Mouse (Mus musculus) c-Kit-positive CD71-negative TER-119-negative erythroid progenitor cells, embryonic 14.5 days (primary cell): ENCODE results near the gene Aoc1.

ENCODE experiments used
- DNase-seq: peaks from one replicate; pipeline ENCODE4 v3.0.0-alpha.2; 2013; ENCODE audit warnings: low read depth

Aoc1 gene

DNA sequence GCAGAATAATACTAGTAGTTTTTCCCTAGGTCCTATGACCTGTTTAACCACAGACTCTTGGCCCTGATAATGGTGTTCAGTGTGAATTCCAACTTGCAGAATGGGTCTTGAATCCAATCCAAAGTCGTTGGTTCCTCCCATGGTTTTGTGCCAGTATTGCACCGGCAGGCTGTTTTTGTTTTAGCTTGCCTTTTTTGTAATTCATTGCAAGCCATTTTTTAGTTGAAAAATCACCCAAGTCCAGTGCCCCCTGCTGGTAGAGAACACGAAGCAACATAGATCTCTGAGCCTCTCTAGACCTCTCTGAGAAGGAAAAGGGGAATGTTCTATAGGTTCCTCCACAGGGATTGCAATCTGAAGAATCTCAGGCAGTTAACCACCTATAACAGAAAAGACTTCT lies 39.3 kb downstream of the Aoc1 start:
- peak; percentile 13 for DNase-seq

GRCm38 (mm10) chr6:48913587-48913986 lies 40.9 kb downstream of the Aoc1 start:
- DNase-seq = no peak

- no peak for DNase-seq
Measured at GRCm38 (mm10) chr6:48929595-48929994, 56.9 kb downstream of the Aoc1 start, which contains the start of gene 1600015I10Rik. TSS of gene 1600015I10Rik (plus strand) at chr6:48929895.

DNA sequence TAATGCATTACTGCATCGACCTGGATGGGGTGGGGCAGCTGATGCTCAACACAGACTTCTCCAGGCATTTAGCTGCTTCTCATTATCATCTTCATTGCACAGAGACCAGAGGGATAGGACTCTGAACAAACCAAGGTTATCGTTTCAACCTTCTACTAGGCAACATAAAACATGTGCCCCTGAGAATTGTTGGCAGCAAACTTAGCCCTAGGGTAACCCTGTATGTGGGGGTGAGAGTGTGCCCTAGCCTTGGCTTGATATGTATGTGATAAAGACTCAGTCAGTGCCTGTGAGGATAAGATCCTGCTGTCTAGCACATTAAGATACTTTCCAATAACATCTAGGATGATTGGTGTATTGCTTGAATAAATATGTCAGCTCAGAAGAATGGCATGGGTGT lies 76.9 kb downstream of the Aoc1 start:
- no peak for DNase-seq

DNA sequence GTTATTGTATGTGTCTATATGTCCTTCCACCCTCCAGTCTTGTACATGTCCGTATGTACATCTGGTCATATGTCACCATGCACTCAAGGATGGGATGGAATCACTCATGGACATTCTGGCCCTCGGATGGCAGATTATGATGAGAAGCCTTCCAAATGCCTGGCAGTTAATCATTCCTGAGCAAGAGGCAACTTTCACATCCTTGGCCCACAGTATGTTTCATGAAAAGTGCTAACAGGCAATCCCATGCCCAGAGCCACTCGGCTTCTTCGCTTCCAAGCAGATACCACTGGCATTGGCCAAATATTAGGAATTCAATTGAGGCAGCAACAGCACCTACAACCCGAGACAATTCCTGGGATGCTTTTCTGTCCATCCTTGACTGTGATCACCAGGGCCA lies 78.0 kb downstream of the Aoc1 start:
- no peak for DNase-seq

- DNase-seq = no peak
Measured at GRCm38 (mm10) chr6:48951630-48952029, 78.9 kb downstream of the Aoc1 start.

- DNase-seq = no peak
Measured at GRCm38 (mm10) chr6:48953220-48953619, 80.5 kb downstream of the Aoc1 start.

DNA sequence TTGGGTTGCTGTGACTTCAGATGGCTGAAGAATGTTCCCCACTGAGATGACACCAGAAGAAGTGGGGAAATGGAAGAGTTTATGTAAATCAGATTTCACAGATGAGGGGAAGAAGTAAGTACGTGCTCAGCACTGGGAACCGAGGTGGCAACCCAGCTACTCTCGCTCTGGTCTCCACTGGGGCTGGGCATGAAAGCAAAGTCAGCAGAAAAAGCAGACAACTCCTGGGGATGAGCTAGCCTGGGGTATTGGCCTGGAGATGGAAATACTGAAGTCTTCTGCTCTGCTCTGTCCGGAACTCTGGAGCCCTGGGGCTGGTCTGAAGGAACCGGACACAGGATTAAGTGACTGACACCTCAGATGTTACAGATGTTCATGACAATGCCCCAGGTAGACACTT lies 81.5 kb downstream of the Aoc1 start:
- DNase-seq = no peak

DNA sequence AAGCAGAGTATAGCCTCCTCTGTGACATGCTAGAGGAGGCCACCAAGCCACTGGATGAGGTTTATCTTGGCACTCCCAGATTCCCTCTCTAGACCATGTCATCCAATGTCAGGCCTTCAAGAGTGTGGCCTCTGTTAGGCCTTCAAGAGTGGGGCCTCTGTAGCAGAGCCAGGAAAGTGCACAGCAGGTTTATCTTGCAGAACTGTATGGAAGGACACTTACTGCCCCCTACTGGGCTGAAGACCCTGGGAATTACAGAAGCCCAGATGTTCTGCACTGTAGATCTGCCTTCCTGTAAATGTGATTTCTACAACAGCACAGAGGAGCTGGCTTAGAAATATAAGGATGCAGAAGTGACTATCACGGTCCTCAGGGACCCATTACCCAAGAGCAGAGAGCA lies 82.2 kb downstream of the Aoc1 start:
- peak; percentile 36 for DNase-seq

DNA sequence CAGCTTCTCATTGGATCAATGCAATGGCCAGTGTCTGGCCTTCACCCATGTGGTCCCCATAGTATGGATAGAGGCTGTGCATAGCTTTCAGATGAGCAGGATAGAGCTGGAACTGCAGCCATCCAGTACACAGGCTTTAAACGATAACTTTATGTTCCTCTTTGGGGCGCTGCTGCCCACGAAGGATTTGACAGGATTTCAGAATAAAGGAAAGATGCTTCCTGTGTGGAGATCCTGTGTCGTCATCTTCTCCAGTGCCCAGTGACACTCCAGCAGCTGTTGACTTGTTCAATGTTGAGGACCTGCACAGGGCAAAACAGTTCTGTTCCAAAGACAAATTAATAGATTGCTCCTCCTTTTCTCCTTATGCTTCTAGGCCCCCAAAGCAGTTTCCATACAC lies 84.1 kb downstream of the Aoc1 start:
- DNase-seq = no peak

DNA sequence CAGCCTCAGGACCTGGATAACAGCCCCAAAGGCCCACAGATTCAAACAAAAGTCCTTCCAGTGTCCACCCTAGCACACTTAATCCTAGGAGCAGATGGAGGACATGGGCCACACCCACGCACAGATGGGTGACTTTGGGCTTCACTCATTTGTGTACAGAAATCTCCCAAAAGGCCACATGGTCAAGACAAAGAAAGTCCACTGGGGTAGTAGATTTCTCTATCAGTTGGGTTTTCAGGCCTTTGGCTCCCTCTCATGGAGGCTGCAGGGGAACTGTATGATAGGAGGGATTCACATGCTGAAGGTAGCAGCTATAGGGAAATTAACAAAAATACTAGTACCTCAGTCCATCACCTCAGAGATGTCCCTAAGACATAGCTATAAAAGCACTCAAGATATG lies 85.4 kb downstream of the Aoc1 start:
- DNase-seq = no peak
